Mouse (Mus musculus): ENCODE measurements around the gene Gp1ba.

DNA sequence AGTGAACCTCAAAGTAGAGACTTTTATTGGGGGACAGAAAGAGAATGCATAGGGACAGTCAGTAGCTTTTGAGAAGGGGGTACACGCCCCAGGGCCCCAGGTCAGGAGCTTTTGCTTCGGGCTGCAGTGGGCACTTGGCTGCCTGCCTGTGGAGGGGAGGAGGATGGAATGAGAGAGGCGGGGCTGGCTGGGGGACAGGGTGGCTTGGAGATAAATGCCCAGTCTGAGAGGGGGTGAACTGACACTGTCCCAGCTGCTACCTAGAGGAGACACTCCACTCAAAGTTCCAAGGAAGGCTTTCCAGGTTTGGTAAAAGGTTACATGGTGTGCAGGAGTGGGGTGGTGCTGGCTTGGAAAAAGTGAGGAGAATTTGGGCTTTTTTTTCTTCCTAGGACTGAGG lies 18.0 kb downstream of the Gp1ba start, which contains the start of gene Eno3:
- no peak for TF ChIP-seq CTCF (IDR thresholded peaks at IDR 0.05; ENCODE audit: insufficient read depth, low read depth, low read length)
- no peak for TF ChIP-seq POLR2A (IDR thresholded peaks at IDR 0.05; ENCODE audit: insufficient read depth, low read depth, low read length)
